Mouse (Mus musculus): ENCODE measurements around the gene Spag7. TPM values are rescaled to one million over a fixed set of nuclear protein-coding genes. Genes with fewer than 3 reads are reported as not detected.

The Spag7 gene
- polyA plus RNA-seq, 1 experiment from 2014 or later, result 159 TPM

GRCm38 (mm10) chr11:70625473-70625872 lies 43.7 kb downstream of the Spag7 start:
- H3K27ac ChIP-seq (ENCODE audit: low read length), result no peak overlapping the region

GRCm38 (mm10) chr11:70623053-70623742 lies 46.0 kb downstream of the Spag7 start:
- Histone ChIP-seq H3K27ac (ENCODE audit: low read length) (no peak overlapping the region), H3K36me3 (ENCODE audit: control insufficient read depth, insufficient read depth, low read length) (no peaks in the 10 kb centered on the region), H3K9me3 (ENCODE audit: control insufficient read depth, low read length) (no peaks in the 10 kb centered on the region), H3K4me2 (ENCODE audit: low read depth, low read length) (no peak overlapping the region), H3K9ac (ENCODE audit: low read length) (no peak overlapping the region), H3K4me3 (ENCODE audit: low read length) (no peak overlapping the region), H3K4me1 (replicated peaks; ENCODE audit: control insufficient read depth, insufficient read depth, low read length) (peaks cover 2% of the 10 kb centered on the region; the same call in 1 of the 2 replicates), H3K27me3 (ENCODE audit: control insufficient read depth, insufficient read depth, low read depth, low read length) (no peaks in the 10 kb centered on the region)
- ATAC-seq (ENCODE audit: low read depth), result no peak
- WGBS, result 66% methylated on average over 10 of the region's 10 CpGs

More at GRCm38 (mm10) chr11:70625473-70625872, 43.7 kb downstream of the Spag7 start:
- Histone ChIP-seq H3K4me3 (ENCODE audit: low read length) (no peak overlapping the region), H3K4me1 (replicated peaks; ENCODE audit: control insufficient read depth, insufficient read depth, low read length) (peaks cover 2% of the 10 kb centered on the region; the same call in 1 of the 2 replicates), H3K9ac (ENCODE audit: low read length) (no peak overlapping the region), H3K36me3 (ENCODE audit: control insufficient read depth, insufficient read depth, low read length) (no peaks in the 10 kb centered on the region), H3K4me2 (ENCODE audit: low read depth, low read length) (no peak overlapping the region), H3K27me3 (ENCODE audit: control insufficient read depth, insufficient read depth, low read depth, low read length) (no peaks in the 10 kb centered on the region), H3K9me3 (ENCODE audit: control insufficient read depth, low read length) (no peaks in the 10 kb centered on the region)
- ATAC-seq (ENCODE audit: low read depth), result no peak
- WGBS, result 38% methylated on average over 4 of the region's 4 CpGs

- ATAC-seq (ENCODE audit: low read depth), result 0 out of 2 replicates have a peak, but pooled peaks have one; percentile 21
- Histone ChIP-seq H3K9ac (ENCODE audit: low read length) (no peak overlapping the region), H3K36me3 (ENCODE audit: control insufficient read depth, insufficient read depth, low read length) (no peaks in the 10 kb centered on the region), H3K27me3 (ENCODE audit: control insufficient read depth, insufficient read depth, low read depth, low read length) (no peaks in the 10 kb centered on the region), H3K27ac (ENCODE audit: low read length) (0 out of 2 replicates have a peak overlapping the region, but pooled peaks have one; percentile 30), H3K4me2 (ENCODE audit: low read depth, low read length) (no peak overlapping the region), H3K4me1 (replicated peaks; ENCODE audit: control insufficient read depth, insufficient read depth, low read length) (peaks cover 2% of the 10 kb centered on the region; the same call in 1 of the 2 replicates), H3K9me3 (ENCODE audit: control insufficient read depth, low read length) (no peaks in the 10 kb centered on the region), H3K4me3 (ENCODE audit: low read length) (no peak overlapping the region)
- WGBS, result 31% methylated on average over 7 of the region's 7 CpGs
Observed at GRCm38 (mm10) chr11:70621972-70622814, 47.0 kb downstream of the Spag7 start.

GRCm38 (mm10) chr11:70619101-70619500 lies 50.1 kb downstream of the Spag7 start, which contains the start of gene Chrne:
Chrne (minus strand) TSS chr11:70619216.
- peaks cover 15% of the 10 kb centered on the region for H3K4me1 ChIP-seq (replicated peaks; ENCODE audit: control insufficient read depth, insufficient read depth, low read length)
- no peaks in the 10 kb centered on the region for H3K9me3 ChIP-seq (ENCODE audit: control insufficient read depth, low read length)
- 27% methylated on average over 1 of the region's 1 CpGs for WGBS
- no peak within 1 kb of the TSS for H3K4me3 ChIP-seq (ENCODE audit: low read length)
- no peak within 1 kb of the TSS for H3K9ac ChIP-seq (ENCODE audit: low read length)
- no peak for ATAC-seq (ENCODE audit: low read depth)
- no peak within 1 kb of the TSS for H3K4me2 ChIP-seq (ENCODE audit: low read depth, low read length)
- H3K36me3 ChIP-seq (ENCODE audit: control insufficient read depth, insufficient read depth, low read length), result no peaks in the 10 kb centered on the region
- H3K27me3 ChIP-seq (ENCODE audit: control insufficient read depth, insufficient read depth, low read depth, low read length), result no peaks in the 10 kb centered on the region; the same call in 1 of the 2 replicates
- no peak within 1 kb of the TSS for H3K27ac ChIP-seq (ENCODE audit: low read length)

DNA sequence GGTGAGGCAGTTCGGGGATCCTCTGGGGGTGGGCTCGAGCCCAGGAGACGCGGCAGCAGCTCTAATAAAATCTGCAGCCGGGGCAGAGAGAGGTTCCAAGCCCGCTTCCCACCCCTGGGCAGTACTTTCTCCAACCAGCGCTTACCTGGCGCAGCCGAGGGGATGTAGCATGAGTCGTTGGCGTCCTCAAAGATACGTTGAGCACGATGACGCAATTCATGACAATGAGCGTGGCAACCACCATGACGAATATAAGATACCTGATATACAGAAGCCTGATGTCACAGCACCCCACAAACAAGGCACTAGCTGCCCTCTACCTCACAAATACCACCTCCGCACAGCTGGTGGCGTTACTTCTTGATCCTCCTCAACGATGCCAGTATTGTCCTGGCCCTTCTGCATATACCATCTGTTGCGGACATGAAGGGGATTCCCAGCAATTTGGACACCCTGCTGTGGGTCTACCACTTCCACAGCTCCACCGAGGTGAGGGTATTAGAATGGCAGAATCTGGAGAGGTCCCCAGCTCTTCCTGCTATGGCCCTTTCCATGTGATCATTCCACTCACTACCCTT lies 53.6 kb downstream of the Spag7 start, which contains the start of gene 4930544D05Rik:
Gene 4930544D05Rik (plus strand): TSS at position 333 of the 578 bp plus-strand sequence.
- peak within 1 kb of the TSS; percentile 87 for H3K4me2 ChIP-seq (ENCODE audit: low read depth, low read length)
- 15% methylated on average over 21 of the region's 21 CpGs for WGBS
- peak within 1 kb of the TSS; percentile 68 for H3K9ac ChIP-seq (ENCODE audit: low read length)
- H3K36me3 ChIP-seq (ENCODE audit: control insufficient read depth, insufficient read depth, low read length), result peaks cover 7% of the 10 kb centered on the region
- ATAC-seq (ENCODE audit: low read depth), result peak; percentile 12; the same call in 1 of the 2 replicates
- H3K9me3 ChIP-seq (ENCODE audit: control insufficient read depth, low read length), result no peaks in the 10 kb centered on the region
- H3K27me3 ChIP-seq (ENCODE audit: control insufficient read depth, insufficient read depth, low read depth, low read length), result no peaks in the 10 kb centered on the region; the same call in 1 of the 2 replicates
- peak within 1 kb of the TSS; percentile 14; the same call in 1 of the 2 replicates for H3K27ac ChIP-seq (ENCODE audit: low read length)
- peaks cover 13% of the 10 kb centered on the region; the same call in 1 of the 2 replicates for H3K4me1 ChIP-seq (replicated peaks; ENCODE audit: control insufficient read depth, insufficient read depth, low read length)
- H3K4me3 ChIP-seq (ENCODE audit: low read length), result peak within 1 kb of the TSS; percentile 49

GRCm38 (mm10) chr11:70615074-70615473 lies 54.1 kb downstream of the Spag7 start:
- H3K27me3 ChIP-seq (ENCODE audit: control insufficient read depth, insufficient read depth, low read depth, low read length), result no peaks in the 10 kb centered on the region; the same call in 1 of the 2 replicates
- peak overlapping the region; percentile 87 for H3K4me2 ChIP-seq (ENCODE audit: low read depth, low read length)
- no peaks in the 10 kb centered on the region for H3K9me3 ChIP-seq (ENCODE audit: control insufficient read depth, low read length)
- peak overlapping the region; percentile 49 for H3K4me3 ChIP-seq (ENCODE audit: low read length)
- peak overlapping the region; percentile 14; the same call in 1 of the 2 replicates for H3K27ac ChIP-seq (ENCODE audit: low read length)
- 1% methylated on average over 17 of the region's 17 CpGs for WGBS
- peaks cover 13% of the 10 kb centered on the region; the same call in 1 of the 2 replicates for H3K4me1 ChIP-seq (replicated peaks; ENCODE audit: control insufficient read depth, insufficient read depth, low read length)
- ATAC-seq (ENCODE audit: low read depth), result peak; percentile 95
- H3K9ac ChIP-seq (ENCODE audit: low read length), result peak overlapping the region; percentile 68
- peaks cover 11% of the 10 kb centered on the region for H3K36me3 ChIP-seq (ENCODE audit: control insufficient read depth, insufficient read depth, low read length)

Small RNAs within 50 kb of the gene (microRNA-seq; reads per million reads assigned to microRNA genes)
- not detected for gene Mir6925

Other genes starting within 250 kb of the Spag7 start
- gene Arrb2, start 236.8 kb downstream of the Spag7 start, polyA plus RNA-seq (2015; fragmentation: Nextera tagmentation; extraction: Ambion mirVana), result 14.1 and 15.0 TPM in 2 replicates
- gene Med11, start 217.5 kb downstream of the Spag7 start, polyA plus RNA-seq (2015; fragmentation: Nextera tagmentation; extraction: Ambion mirVana), result 39.8 and 43.7 TPM in 2 replicates
- 0.48 and 1.0 TPM in 2 replicates for gene Zmynd15, start 210.0 kb downstream of the Spag7 start, polyA plus RNA-seq (2015; fragmentation: Nextera tagmentation; extraction: Ambion mirVana)
- 7.5 and 8.3 TPM in 2 replicates for gene Cxcl16, start 209.4 kb downstream of the Spag7 start, polyA plus RNA-seq (2015; fragmentation: Nextera tagmentation; extraction: Ambion mirVana)
- gene Tm4sf5, start 164.2 kb downstream of the Spag7 start, polyA plus RNA-seq (2015; fragmentation: Nextera tagmentation; extraction: Ambion mirVana), result 1.9 and 2.0 TPM in 2 replicates
- gene Vmo1, start 154.8 kb downstream of the Spag7 start, polyA plus RNA-seq (2015; fragmentation: Nextera tagmentation; extraction: Ambion mirVana), result 0.34 and 0.72 TPM in 2 replicates
- gene Gltpd2, start 150.2 kb downstream of the Spag7 start, polyA plus RNA-seq (2015; fragmentation: Nextera tagmentation; extraction: Ambion mirVana), result 0.54 and 0.73 TPM in 2 replicates
- 711 and 738 TPM in 2 replicates for gene Psmb6, start 144.0 kb downstream of the Spag7 start, polyA plus RNA-seq (2015; fragmentation: Nextera tagmentation; extraction: Ambion mirVana)
- not detected in 2 replicates for gene Gm40193, start 136.5 kb downstream of the Spag7 start, polyA plus RNA-seq (2015; fragmentation: Nextera tagmentation; extraction: Ambion mirVana)
- gene Pld2, start 129.4 kb downstream of the Spag7 start, polyA plus RNA-seq (2015; fragmentation: Nextera tagmentation; extraction: Ambion mirVana), result 12.5 and 13.1 TPM in 2 replicates
- gene Mink1, start 106.5 kb downstream of the Spag7 start, polyA plus RNA-seq (2015; fragmentation: Nextera tagmentation; extraction: Ambion mirVana), result 10.3 and 10.5 TPM in 2 replicates
- gene 4930544D05Rik, start 53.6 kb downstream of the Spag7 start, polyA plus RNA-seq (2015; fragmentation: Nextera tagmentation; extraction: Ambion mirVana), result not detected in 2 replicates
- 0.33 TPM in 1 of 2 replicates, not detected in the other for gene Chrne, start 50.2 kb downstream of the Spag7 start, polyA plus RNA-seq (2015; fragmentation: Nextera tagmentation; extraction: Ambion mirVana)
- gene Gp1ba, start 30.3 kb downstream of the Spag7 start, polyA plus RNA-seq (2015; fragmentation: Nextera tagmentation; extraction: Ambion mirVana), result 0.35 and 0.50 TPM in 2 replicates
- gene Rnf167, start 22.2 kb downstream of the Spag7 start, polyA plus RNA-seq (2015; fragmentation: Nextera tagmentation; extraction: Ambion mirVana), result 129 and 134 TPM in 2 replicates
- gene Slc25a11, start 21.9 kb downstream of the Spag7 start, polyA plus RNA-seq (2015; fragmentation: Nextera tagmentation; extraction: Ambion mirVana), result 156 and 171 TPM in 2 replicates
- 1,825 and 2,189 TPM in 2 replicates for gene Pfn1, start 14.8 kb downstream of the Spag7 start, polyA plus RNA-seq (2015; fragmentation: Nextera tagmentation; extraction: Ambion mirVana)
- gene Eno3, start 12.2 kb downstream of the Spag7 start, polyA plus RNA-seq (2015; fragmentation: Nextera tagmentation; extraction: Ambion mirVana), result 37.9 and 56.8 TPM in 2 replicates
- gene Camta2, start 18.7 kb upstream of the Spag7 start, polyA plus RNA-seq (2015; fragmentation: Nextera tagmentation; extraction: Ambion mirVana), result 14.8 and 15.6 TPM in 2 replicates
- 1.5 and 1.9 TPM in 2 replicates for gene Inca1, start 30.7 kb upstream of the Spag7 start, polyA plus RNA-seq (2015; fragmentation: Nextera tagmentation; extraction: Ambion mirVana)
- gene Kif1c, start 31.1 kb upstream of the Spag7 start, polyA plus RNA-seq (2015; fragmentation: Nextera tagmentation; extraction: Ambion mirVana), result 3.2 and 3.4 TPM in 2 replicates
- 4.9 and 5.7 TPM in 2 replicates for gene Zfp3, start 94.8 kb upstream of the Spag7 start, polyA plus RNA-seq (2015; fragmentation: Nextera tagmentation; extraction: Ambion mirVana)
- 0.20 and 0.35 TPM in 2 replicates for gene Scimp, start 143.2 kb upstream of the Spag7 start, polyA plus RNA-seq (2015; fragmentation: Nextera tagmentation; extraction: Ambion mirVana)
- gene Rabep1, start 175.4 kb upstream of the Spag7 start, polyA plus RNA-seq (2015; fragmentation: Nextera tagmentation; extraction: Ambion mirVana), result 30.0 and 30.2 TPM in 2 replicates